Mouse (Mus musculus): Measurements from ENCODE around the gene Pnck. TPM values are rescaled to one million over a fixed set of nuclear protein-coding genes. Genes with fewer than 3 reads are reported as not detected.

Pnck gene
- polyA plus RNA-seq (2015; fragmentation: Illumina TruSeq; extraction: RNeasy Lipid Tissue Mini Kit (QIAGEN cat#74804); ENCODE audit: insufficient read depth, low replicate concordance): 1.4 TPM

DNA sequence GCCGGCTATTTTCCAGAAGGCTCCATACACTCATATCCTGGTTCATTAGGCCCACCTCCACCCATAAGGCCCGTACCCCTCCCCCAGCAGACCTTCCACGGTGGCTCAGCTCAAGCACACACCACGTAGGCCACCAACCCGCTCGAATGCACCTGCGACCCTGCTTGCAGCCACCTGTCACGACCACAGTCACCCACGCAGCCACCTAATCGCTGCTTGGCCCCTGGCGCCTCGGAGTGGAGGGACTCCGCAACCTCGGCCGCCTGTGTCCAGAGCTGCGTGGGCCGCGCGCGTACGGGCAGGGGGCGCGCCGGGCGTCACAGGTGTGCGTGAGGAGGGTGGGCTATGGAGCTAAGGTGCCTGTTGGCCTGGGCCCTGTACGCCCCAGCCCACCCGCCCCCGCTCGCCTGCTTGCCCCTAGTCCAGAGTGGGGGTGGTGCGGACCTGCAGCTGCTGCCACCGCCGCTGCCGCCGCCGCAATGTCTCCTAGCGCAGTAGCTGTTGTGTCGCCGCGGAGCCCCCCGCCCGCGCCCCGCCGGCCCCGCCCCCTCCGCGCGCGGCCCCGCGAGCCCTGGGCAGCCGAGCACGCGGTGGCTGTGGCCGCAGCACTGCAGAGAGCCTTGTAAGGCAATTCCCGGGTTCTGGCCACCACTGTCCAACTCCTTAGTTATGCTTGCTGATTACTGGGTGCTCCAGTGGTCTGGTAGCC is at the start of gene Pnck:
Gene Pnck (minus strand): TSS at position 543 of the 709 bp plus-strand sequence.

DNA sequence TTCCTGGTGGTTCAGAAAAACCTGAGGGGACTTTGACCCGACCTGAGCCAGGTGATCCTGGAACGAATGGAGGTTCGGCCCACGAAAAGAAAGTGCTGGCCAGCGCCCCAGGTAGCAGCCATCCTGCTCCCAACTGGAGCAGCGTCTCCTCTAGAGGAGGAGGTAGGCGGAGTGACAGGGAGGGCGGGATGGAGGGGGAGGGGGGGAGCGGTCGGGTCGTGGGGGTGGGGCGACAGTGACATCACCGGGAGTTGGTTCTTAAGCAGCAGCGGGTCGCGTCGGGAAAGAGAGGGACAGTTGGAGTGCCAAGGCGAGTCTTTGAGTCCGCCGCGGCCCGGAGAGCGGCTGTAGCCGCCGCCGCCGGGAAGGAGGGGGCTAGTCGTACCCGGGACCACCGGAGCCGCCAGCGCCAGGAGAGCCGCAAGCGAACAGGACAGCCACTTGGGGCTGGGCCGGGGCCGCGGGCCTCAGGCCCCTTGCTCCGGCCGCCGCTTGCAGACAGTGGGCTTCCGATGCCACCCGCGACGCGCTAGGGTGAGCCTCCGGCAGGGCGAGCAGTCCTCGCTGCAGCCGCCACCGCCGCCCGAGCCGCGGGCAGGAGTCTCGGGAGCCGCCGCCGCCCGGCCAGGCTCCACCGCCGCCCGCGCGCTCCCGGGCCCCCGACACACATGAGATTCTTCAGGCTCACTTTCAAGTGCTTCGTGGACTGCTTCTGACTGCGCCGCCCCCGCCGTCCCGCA is 13.1 kb upstream of the Pnck start, which contains the start of gene Slc6a8:
Gene Slc6a8 (plus strand): TSS at position 272 of the 740 bp plus-strand sequence.

DNA sequence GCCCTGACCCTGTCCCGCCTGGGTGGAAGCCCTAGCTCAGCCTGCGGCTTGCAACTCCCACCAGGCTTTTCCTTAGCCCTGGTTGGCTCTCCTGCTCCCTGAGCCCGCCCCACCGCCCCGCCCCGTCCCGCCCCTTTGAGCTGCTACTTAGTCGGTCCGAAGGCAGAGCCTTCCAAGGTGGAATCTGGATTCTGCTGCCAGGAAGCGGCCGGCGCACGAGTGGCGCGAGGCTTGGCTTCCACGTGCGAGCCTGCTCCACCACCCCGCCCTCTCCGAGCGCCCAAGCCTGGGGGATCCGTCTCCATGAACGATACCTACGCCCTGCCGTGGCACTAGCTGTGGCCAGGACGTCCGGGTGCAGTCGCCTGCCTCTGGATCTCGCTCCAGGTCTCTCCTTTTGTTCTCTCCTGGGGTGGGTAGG is 20.7 kb downstream of the Pnck start, which contains the start of gene Dusp9:
Gene Dusp9 (plus strand): TSS at position 165 of the 421 bp plus-strand sequence.

Other genes with a start within 250 kb of the Pnck start
- gene Zfp92, start 249.0 kb downstream of the Pnck start, polyA plus RNA-seq (2015; fragmentation: Illumina TruSeq; extraction: RNeasy Lipid Tissue Mini Kit (QIAGEN cat#74804); ENCODE audit: insufficient read depth, low replicate concordance): not detected
- gene Trex2, start 224.8 kb downstream of the Pnck start, polyA plus RNA-seq (2015; fragmentation: Illumina TruSeq; extraction: RNeasy Lipid Tissue Mini Kit (QIAGEN cat#74804); ENCODE audit: insufficient read depth, low replicate concordance): not detected
- 29.4 TPM for gene Haus7, start 201.1 kb downstream of the Pnck start, polyA plus RNA-seq (2015; fragmentation: Illumina TruSeq; extraction: RNeasy Lipid Tissue Mini Kit (QIAGEN cat#74804); ENCODE audit: insufficient read depth, low replicate concordance)
- gene Bgn, start 176.5 kb downstream of the Pnck start, polyA plus RNA-seq (2015; fragmentation: Illumina TruSeq; extraction: RNeasy Lipid Tissue Mini Kit (QIAGEN cat#74804); ENCODE audit: insufficient read depth, low replicate concordance): 254 TPM
- gene Atp2b3, start 157.0 kb downstream of the Pnck start, polyA plus RNA-seq (2015; fragmentation: Illumina TruSeq; extraction: RNeasy Lipid Tissue Mini Kit (QIAGEN cat#74804); ENCODE audit: insufficient read depth, low replicate concordance): not detected
- gene Dusp9, start 20.7 kb downstream of the Pnck start, polyA plus RNA-seq (2015; fragmentation: Illumina TruSeq; extraction: RNeasy Lipid Tissue Mini Kit (QIAGEN cat#74804); ENCODE audit: insufficient read depth, low replicate concordance): 0.32 TPM
- gene Slc6a8, start 13.0 kb upstream of the Pnck start, polyA plus RNA-seq (2015; fragmentation: Illumina TruSeq; extraction: RNeasy Lipid Tissue Mini Kit (QIAGEN cat#74804); ENCODE audit: insufficient read depth, low replicate concordance): 6.1 TPM
- 219 TPM for gene Bcap31, start 56.1 kb upstream of the Pnck start, polyA plus RNA-seq (2015; fragmentation: Illumina TruSeq; extraction: RNeasy Lipid Tissue Mini Kit (QIAGEN cat#74804); ENCODE audit: insufficient read depth, low replicate concordance)
- 30.5 TPM for gene Abcd1, start 56.5 kb upstream of the Pnck start, polyA plus RNA-seq (2015; fragmentation: Illumina TruSeq; extraction: RNeasy Lipid Tissue Mini Kit (QIAGEN cat#74804); ENCODE audit: insufficient read depth, low replicate concordance)
- gene Plxnb3, start 97.0 kb upstream of the Pnck start, polyA plus RNA-seq (2015; fragmentation: Illumina TruSeq; extraction: RNeasy Lipid Tissue Mini Kit (QIAGEN cat#74804); ENCODE audit: insufficient read depth, low replicate concordance): 0.32 TPM
- gene Srpk3, start 114.3 kb upstream of the Pnck start, polyA plus RNA-seq (2015; fragmentation: Illumina TruSeq; extraction: RNeasy Lipid Tissue Mini Kit (QIAGEN cat#74804); ENCODE audit: insufficient read depth, low replicate concordance): 65.4 TPM
- gene Idh3g, start 126.8 kb upstream of the Pnck start, polyA plus RNA-seq (2015; fragmentation: Illumina TruSeq; extraction: RNeasy Lipid Tissue Mini Kit (QIAGEN cat#74804); ENCODE audit: insufficient read depth, low replicate concordance): 132 TPM
- gene Ssr4, start 126.9 kb upstream of the Pnck start, polyA plus RNA-seq (2015; fragmentation: Illumina TruSeq; extraction: RNeasy Lipid Tissue Mini Kit (QIAGEN cat#74804); ENCODE audit: insufficient read depth, low replicate concordance): 171 TPM
- 2.9 TPM for gene Pdzd4, start 164.9 kb upstream of the Pnck start, polyA plus RNA-seq (2015; fragmentation: Illumina TruSeq; extraction: RNeasy Lipid Tissue Mini Kit (QIAGEN cat#74804); ENCODE audit: insufficient read depth, low replicate concordance)
- gene Avpr2, start 232.0 kb upstream of the Pnck start, polyA plus RNA-seq (2015; fragmentation: Illumina TruSeq; extraction: RNeasy Lipid Tissue Mini Kit (QIAGEN cat#74804); ENCODE audit: insufficient read depth, low replicate concordance): not detected
- gene L1cam, start 236.0 kb upstream of the Pnck start, polyA plus RNA-seq (2015; fragmentation: Illumina TruSeq; extraction: RNeasy Lipid Tissue Mini Kit (QIAGEN cat#74804); ENCODE audit: insufficient read depth, low replicate concordance): 9.2 TPM